Mouse (Mus musculus) mature B cell (primary cell): ENCODE results near the gene Fam71d.

Source experiments
- in situ Hi-C: fragments of 300-500 bp; cut with MboI; formaldehyde crosslinking; loops from 2 replicates; pipeline ENCODE4 v1.14.3; 2019

Gene Fam71d

DNA sequence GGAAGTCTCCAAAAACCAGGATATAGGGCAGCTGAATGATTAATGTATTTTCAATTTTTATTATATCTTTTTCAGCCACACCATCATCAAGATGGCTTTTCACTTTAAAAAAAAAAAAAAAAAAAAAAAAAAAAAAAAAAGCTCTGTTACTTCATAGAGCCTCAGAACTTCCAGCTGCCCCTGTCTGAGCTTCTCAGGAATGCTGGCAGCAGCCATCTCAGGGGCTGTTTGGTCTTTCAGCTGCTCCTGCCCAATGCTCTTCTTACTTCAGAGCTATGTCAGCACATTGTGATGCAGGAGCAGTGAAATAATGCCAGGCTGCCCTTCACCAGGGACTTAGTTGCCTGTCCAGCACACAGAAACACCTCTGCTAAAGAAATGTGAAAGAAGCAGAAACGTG is at the start of gene Fam71d:
Gene Fam71d, plus strand, starts transcription at position 211 of the 400 bp plus-strand sequence.
- in situ Hi-C loops, result no loop called here

DNA sequence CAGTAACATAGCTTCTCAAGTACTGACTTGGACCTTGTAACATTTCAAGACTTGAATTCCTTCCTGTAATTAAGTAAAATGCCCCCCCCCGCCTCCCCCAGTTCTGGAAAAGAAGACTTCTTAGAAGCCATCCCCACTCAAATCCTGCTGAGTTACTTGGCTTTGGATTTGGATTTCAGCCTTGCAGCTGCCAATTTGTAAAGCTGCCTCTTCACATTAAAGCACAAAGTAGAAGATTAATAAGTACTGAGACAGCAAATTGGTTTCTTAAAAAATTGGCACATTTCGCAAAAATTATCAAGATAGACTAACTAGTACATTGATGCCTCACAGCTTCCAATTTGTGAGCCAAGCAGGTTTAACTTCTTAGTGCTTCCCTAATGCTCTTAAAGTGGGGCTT is 47.6 kb upstream of the Fam71d start:
- in situ Hi-C loops, result no loop called here

- in situ Hi-C loops, result no loop called here
These were observed 46.1 kb upstream of the Fam71d start for GRCm38 (mm10) chr12:78645282-78645681.

- in situ Hi-C loops, result no loop called here
These were observed 31.5 kb upstream of the Fam71d start for GRCm38 (mm10) chr12:78659718-78660304.

DNA sequence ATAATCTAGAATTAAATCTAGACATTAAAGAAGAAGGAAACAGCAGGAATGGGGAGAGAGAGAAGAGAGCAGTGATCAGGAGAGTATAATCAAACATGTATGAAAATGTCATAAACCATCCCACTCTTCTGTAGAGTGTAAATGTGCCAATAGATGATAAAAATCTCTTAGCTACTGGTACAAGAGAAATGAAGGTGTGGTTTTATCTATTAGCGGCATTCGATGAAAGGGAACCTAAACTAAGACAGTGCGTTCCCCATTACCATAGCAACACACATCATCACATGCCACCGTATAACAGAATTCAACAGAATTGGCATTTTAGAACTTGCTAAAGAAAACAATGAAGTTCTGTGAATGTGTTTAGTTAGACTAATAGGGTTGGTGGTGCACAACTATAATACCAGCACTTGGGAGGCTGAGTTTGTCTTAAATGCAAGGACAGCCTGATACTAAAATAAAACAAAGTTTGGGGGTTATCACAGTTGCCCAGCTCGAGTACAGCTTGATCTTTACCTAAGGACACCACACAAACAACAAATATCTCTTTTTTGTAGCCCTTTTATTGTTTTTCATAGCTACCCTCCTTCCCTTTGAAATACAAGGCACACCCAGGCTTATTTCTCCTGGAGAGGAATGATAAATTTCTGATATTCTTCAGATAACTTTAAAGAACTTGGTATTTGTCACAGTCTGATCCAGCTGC is 13.1 kb upstream of the Fam71d start:
- in situ Hi-C loops, result no loop called here

DNA sequence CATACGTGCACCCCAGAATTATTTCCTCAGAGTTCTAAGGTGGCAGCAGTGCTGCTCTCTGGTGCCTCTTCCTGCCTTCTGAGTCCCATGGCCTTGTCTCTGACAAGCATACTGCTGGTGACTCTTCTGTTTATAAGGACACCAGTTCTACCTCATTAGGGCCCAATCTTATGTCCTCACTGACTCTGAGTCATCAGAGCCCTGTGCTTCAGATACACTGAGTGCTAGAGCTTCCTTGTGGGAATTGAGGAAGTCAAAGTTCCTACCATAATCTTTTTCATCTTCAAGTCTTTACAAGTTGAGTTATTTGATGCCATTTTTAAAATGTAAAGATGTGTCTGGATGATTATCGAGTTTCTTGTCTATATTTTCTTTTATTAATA is 12.5 kb upstream of the Fam71d start:
- in situ Hi-C loops, result no loop called here

- in situ Hi-C loops, result no loop called here
These were observed 10.3 kb upstream of the Fam71d start for GRCm38 (mm10) chr12:78681048-78681447.

DNA sequence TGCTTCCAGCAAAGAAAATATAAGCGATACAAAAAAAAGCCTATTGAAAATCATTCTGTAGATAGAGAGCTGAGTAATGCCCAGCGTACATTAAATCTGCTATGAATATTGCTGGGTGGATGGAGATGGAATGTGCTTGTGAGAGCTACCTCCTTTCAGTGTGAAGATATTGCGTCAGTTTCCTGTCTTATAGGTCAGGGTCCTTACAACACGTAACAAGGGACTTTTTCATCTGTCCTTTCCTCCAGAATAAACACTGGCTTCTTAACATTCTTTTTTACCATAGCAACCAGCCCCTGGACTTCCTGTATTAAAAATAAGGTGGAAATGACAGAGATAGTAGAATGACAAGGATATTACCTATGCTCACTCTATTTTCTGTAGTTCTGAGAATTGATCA is 9.1 kb upstream of the Fam71d start:
- in situ Hi-C loops, result no loop called here

DNA sequence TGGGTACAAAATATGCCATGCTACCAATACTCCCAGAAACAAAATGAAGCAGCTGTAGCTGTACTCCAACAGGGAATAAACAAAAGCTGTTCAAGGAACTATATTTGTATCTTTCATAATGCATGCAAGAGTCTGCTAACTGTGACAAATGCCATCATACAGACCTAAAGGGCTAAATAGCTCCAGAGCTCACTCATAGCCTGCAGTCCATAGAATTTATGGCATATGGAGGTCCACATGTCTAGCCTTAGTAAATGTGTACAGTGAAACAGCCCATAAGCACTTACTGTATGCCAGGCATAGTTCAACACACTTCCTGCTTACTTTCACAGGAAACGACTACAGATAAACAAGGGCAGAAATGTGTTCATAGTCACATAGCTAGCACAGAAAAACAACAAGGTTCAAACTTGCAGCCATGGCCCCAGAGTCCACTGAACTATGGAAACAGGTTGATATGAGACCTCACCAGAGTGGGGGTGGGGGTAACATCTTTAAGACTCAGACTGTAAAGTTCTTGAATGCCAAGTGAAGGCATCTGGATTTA is 5.6 kb upstream of the Fam71d start:
- in situ Hi-C loops, result no loop called here

DNA sequence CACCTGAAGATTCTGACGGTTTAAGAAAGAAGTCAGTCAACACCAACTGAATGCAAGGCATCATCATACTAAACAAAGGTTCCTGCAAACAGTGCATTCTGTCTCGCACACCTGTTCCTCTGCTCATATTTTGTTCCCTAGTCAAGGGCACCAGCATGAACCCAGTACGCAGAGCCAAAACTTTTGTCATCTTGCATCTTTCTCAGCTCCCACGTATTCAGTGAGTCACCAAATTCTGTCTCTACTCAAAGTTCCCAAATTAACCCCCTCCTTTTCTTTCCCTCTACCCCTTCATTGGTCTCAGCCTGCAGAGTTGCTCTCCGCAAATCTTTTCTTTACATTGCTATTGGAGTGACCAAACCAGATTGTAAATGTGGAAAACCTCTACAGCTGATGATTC is 2.5 kb upstream of the Fam71d start:
- in situ Hi-C loops, result no loop called here

DNA sequence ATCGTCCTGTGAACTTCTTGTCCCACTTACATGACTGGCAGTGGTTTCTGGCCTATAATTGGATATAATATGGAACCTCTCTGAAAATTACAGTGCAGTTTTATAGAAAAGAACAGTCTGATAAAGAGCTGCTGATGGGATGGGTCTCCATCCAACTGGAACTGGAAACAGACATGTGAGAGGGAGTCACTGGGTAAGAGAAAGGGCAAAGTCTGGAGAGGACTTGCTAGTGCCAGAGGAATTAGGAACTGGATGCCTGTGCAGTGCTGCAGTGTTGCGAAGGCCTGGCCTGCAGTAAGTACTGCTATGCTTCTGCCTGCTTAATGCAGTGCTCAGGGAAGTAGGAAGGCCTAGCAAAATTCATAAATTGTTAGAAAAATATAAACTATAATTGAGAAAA is 1.9 kb downstream of the Fam71d start:
- in situ Hi-C loops, result no loop called here

DNA sequence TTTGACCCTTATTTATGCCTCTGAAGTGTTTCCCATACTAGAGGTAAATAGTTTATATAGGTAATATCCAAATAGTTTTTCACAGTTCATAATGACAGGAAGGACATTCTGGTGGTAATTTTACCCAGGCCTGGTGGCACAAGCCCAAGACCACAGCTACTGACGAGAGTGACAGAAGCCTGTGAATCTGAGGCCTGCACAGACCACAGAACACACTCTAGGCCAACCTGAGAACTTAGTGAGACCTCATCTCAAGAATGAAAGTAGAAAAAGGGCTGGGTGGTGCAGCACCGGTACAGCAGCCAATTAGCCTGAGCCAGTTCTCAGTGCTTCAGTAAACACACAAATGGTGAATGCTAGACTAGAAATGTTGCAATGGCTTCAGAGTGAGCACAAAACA is 26.4 kb downstream of the Fam71d start:
- in situ Hi-C loops, result no loop called here

GRCm38 (mm10) chr12:78727723-78728122 is 36.4 kb downstream of the Fam71d start:
- in situ Hi-C loops, result no loop called here

GRCm38 (mm10) chr12:78739633-78740032 is 48.3 kb downstream of the Fam71d start:
- in situ Hi-C loops, result no loop called here

- in situ Hi-C loops, result no loop called here
These were observed 49.0 kb downstream of the Fam71d start for GRCm38 (mm10) chr12:78740289-78740688.

DNA sequence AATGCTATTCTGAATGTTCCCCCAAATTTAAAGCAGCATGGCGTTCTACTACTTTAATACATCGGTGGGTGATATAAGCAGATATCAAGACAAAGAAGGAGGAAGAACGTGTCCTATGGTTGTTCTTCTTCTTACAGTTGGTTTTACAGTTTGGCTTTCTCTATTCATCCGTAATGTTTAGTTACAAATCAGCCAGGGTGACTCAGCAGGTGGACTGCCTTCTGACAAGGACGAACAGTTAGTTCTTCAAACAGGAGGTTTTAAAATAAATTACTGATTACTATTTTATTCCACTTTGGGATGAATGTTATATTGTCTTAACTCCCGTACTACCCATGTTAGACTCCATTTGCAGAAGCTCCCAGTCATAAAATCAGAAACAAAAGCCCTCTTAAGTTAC is 54.9 kb downstream of the Fam71d start:
- in situ Hi-C loops, result no loop called here

DNA sequence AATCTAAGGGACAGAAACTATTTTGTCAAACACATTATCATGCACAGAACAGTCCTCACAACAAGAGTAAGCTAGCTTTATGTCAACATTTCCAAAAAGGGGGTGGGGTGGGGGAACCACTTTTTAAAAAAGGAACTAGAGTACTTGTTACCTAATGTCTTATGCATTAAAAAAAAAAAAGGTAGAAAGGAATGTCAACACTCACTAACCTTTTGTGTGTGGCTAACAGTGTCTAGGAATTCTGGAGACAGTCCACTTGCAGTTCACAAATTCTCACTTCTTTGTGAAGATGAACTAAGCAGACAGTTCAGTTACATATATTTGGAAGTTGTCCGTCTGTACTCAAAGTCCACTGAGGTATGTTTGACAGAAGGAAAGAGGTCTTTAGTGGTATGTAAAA is 56.1 kb downstream of the Fam71d start:
- in situ Hi-C loops, result no loop called here

DNA sequence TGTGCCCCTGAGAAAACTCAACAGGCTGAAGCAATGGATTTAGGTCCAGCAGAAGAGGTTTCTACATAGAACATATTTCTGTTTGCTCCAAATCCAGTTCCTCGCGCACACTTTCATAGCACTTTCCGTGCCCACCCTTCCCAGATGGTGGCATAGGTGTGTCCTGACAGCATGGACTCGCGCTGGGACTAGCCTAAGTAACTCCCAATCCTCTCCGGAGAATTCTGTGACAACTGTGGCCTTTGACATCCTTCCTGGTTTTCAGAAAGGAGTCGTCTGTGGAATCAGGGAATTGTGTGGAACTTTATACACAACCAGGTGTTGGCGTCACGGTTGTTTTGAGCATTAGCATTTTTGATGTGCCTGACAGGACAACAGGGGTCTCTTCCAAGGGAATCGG is 56.8 kb downstream of the Fam71d start:
- in situ Hi-C loops, result no loop called here

DNA sequence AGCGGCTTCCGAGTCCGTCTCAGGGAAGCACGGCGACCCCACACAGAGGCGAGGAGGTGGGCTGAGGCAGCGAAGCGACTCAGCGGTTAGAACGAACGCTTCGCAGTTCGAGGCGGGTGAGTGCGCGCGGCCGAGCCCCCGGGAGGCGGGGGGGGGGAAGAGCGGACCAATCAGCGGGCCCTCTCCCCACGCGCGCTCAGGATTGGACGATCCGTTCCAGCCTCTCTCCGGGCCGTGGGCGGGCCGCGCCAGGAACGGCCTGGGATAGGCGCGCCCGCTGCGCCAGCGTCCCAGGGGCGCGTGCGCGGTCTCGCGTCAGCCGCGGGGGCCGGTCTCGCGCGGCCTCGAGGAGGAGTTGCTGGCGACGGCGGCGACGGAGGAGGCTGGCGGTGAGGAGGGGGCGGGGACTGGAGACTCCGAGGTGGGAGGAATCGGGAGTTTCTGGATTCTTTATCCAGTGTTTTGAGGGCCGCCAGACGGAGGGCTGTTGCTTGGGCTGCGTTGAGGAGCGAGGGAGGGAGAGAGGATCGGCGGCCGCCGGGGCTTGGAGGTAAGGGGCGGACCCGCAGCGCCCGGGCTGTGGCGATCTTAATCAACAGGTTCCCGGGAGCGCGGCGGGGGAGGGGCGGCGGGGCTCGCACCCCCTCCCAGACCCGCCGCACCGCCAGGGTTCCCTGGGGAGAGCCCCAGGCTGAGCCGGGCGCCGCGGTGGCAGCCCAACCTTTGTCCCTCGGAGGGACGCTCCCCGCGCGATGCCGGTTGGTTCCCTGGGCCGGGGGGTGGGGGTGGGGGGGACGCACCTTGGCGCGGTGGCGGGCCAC is 57.4 kb downstream of the Fam71d start, which contains the start of gene Mpp5:
Gene Mpp5, plus strand, starts transcription at position 351 of the 821 bp plus-strand sequence.
- in situ Hi-C loops, result no loop called here

DNA sequence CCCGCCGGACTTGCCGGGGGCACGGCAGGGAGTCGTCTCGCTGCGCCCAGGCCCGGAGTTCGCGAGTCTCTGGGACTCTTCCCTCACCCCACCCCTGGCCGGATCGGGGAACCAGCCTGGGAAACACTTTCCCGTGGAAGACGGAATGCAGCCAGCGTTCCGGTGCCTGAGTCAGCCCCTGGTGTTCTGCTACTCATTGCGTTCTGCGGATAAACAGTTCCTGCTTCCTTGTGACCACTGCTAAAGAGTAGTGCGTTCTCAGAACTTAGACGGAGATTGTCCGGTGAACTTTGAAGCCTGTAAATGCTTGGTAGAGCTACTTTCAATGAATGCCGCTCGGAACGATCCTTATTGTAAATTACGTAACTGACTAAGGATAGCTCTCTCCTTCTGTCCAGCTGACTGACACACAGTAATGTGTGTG is 58.1 kb downstream of the Fam71d start:
- in situ Hi-C loops, result no loop called here

- in situ Hi-C loops, result no loop called here
These were observed 70.6 kb downstream of the Fam71d start for GRCm38 (mm10) chr12:78761979-78762378.

- in situ Hi-C loops, result no loop called here
These were observed 77.8 kb downstream of the Fam71d start for GRCm38 (mm10) chr12:78769031-78769713.
